Mouse (Mus musculus): ENCODE measurements at regions not wholly inside any gene's neighbourhood (a gene's known extent, or its start where the extent isn't known, plus 50 kb on each side); places are given as distances from the start of the nearest gene placed in this dataset.
A peak's percentile ranks its signal among the peaks of the same experiment; 100 is the strongest.

GRCm38 (mm10) chr8:127662776-127663499, 599.2 kb downstream of the Pard3 start:
- no peak for DNase-seq

GRCm38 (mm10) chr8:127666606-127667005, 602.9 kb downstream of the Pard3 start:
- no peak for DNase-seq

- DNase-seq, result no peak
Observed at GRCm38 (mm10) chr8:127668991-127669390, 605.3 kb downstream of the Pard3 start.

- no peak for DNase-seq
Observed at GRCm38 (mm10) chr8:127674063-127674462, 610.4 kb downstream of the Pard3 start.

- no peak for DNase-seq
Observed at GRCm38 (mm10) chr8:127675377-127675776, 611.7 kb downstream of the Pard3 start.

- no peak for DNase-seq
Observed at GRCm38 (mm10) chr8:127680205-127680604, 616.5 kb downstream of the Pard3 start.

- DNase-seq, result no peak
Observed at GRCm38 (mm10) chr8:127684213-127684612, 620.5 kb downstream of the Pard3 start.

GRCm38 (mm10) chr8:127690792-127691191, 627.1 kb downstream of the Pard3 start:
- DNase-seq, result no peak

GRCm38 (mm10) chr8:127698404-127698803, 634.7 kb downstream of the Pard3 start:
- DNase-seq, result no peak

- no peak for DNase-seq
Observed at GRCm38 (mm10) chr8:127704406-127704805, 640.7 kb downstream of the Pard3 start.

- DNase-seq, result peak; percentile 72
Observed at GRCm38 (mm10) chr8:127706051-127706835, 642.5 kb downstream of the Pard3 start.

- no peak for DNase-seq
Observed at GRCm38 (mm10) chr8:127709439-127709838, 645.7 kb downstream of the Pard3 start.

GRCm38 (mm10) chr8:127715097-127715496, 643.3 kb upstream of the Nrp1 start:
- no peak for DNase-seq

GRCm38 (mm10) chr8:127717969-127718368, 640.4 kb upstream of the Nrp1 start:
- no peak for DNase-seq

- DNase-seq, result no peak
Observed at GRCm38 (mm10) chr8:127719881-127720280, 638.5 kb upstream of the Nrp1 start.

GRCm38 (mm10) chr8:127720593-127721290, 637.7 kb upstream of the Nrp1 start:
- DNase-seq, result no peak

- DNase-seq, result no peak
Observed at GRCm38 (mm10) chr8:127721624-127722023, 636.8 kb upstream of the Nrp1 start.

GRCm38 (mm10) chr8:127734059-127734458, 624.3 kb upstream of the Nrp1 start:
- DNase-seq, result no peak

GRCm38 (mm10) chr8:127742236-127742635, 616.2 kb upstream of the Nrp1 start:
- DNase-seq, result no peak

- no peak for DNase-seq
Observed at GRCm38 (mm10) chr8:127745221-127745620, 613.2 kb upstream of the Nrp1 start.

- DNase-seq, result no peak
Observed at GRCm38 (mm10) chr8:127746456-127746855, 611.9 kb upstream of the Nrp1 start.

- no peak for DNase-seq
Observed at GRCm38 (mm10) chr8:127752871-127753270, 605.5 kb upstream of the Nrp1 start.

- peak; percentile 2 for DNase-seq
Observed at GRCm38 (mm10) chr8:127753793-127754565, 604.4 kb upstream of the Nrp1 start.

Data from cerebellum, adult 9-10 months (tissue).